Mouse (Mus musculus) MEL (cell line): ENCODE measurements around the gene Gm9112.
"Not testable (repeated sequence)": the region's sequence is repeated elsewhere in the genome, so short reads cannot be mapped to it uniquely, and the experiment has no call there.

Experiments
- CTCF ChIP-seq, 3 experiments: IDR thresholded peaks in 2 of 3; conservative IDR thresholded peaks in 1 of 3; 2 replicates each; pipeline ENCODE4 v1.5.1; 2011 to 2012; ENCODE audit warnings: low read length in 3 of 3, low read depth in 2 of 3, mild to moderate bottlenecking in 2 of 3, improper control_type of control experiment in 1 of 3, inconsistent platforms in 1 of 3, mixed read lengths in 1 of 3, moderate library complexity in 1 of 3; ENCODE audit not compliant: control insufficient read depth in 1 of 3, insufficient read depth in 1 of 3, poor library complexity in 1 of 3, severe bottlenecking in 1 of 3
- E2F4 ChIP-seq: IDR thresholded peaks from 2 replicates; pipeline ENCODE4 v1.6.1; 2011; ENCODE audit warnings: low read depth, low read length, improper control_type of control experiment, borderline replicate concordance
- ETS1 ChIP-seq: IDR thresholded peaks from 2 replicates; pipeline ENCODE4 v1.6.1; 2012; ENCODE audit warnings: low read depth, mild to moderate bottlenecking, inconsistent platforms, low read length, improper control_type of control experiment, moderate library complexity
- POLR2A ChIP-seq, 2 experiments: IDR thresholded peaks; 2 replicates each; pipeline ENCODE4 v1.6.1; 2011 to 2012; ENCODE audit warnings: low read length in 2 of 2, mild to moderate bottlenecking in 2 of 2, control low read depth in 1 of 2, improper control_type of control experiment in 1 of 2, low read depth in 1 of 2, moderate library complexity in 1 of 2; ENCODE audit not compliant: control insufficient read depth in 1 of 2, insufficient read depth in 1 of 2, poor library complexity in 1 of 2
- RAD21 ChIP-seq: IDR thresholded peaks from 2 replicates; pipeline ENCODE4 v1.6.1; 2011; ENCODE audit warnings: mild to moderate bottlenecking, low read depth, low read length, improper control_type of control experiment
- SMC3 ChIP-seq: IDR thresholded peaks from 2 replicates; pipeline ENCODE4 v1.6.1; 2011; ENCODE audit warnings: low read depth, low read length, improper control_type of control experiment
- TCF12 ChIP-seq: IDR thresholded peaks from 2 replicates; pipeline ENCODE4 v1.6.1; 2014; ENCODE audit warnings: low read depth, mild to moderate bottlenecking, inconsistent platforms, low read length, improper control_type of control experiment, moderate library complexity
- USF1 ChIP-seq: IDR thresholded peaks from 2 replicates; pipeline ENCODE4 v1.6.1; 2014; ENCODE audit warnings: low read depth, mild to moderate bottlenecking, inconsistent platforms, low read length, improper control_type of control experiment, moderate library complexity
- USF2 ChIP-seq, 2 experiments: IDR thresholded peaks; 2 replicates each; pipeline ENCODE4 v1.6.1; 2011 to 2012; ENCODE audit warnings: improper control_type of control experiment in 2 of 2, low read length in 2 of 2, borderline replicate concordance in 1 of 2, inconsistent platforms in 1 of 2, low read depth in 1 of 2, mild to moderate bottlenecking in 1 of 2; ENCODE audit not compliant: insufficient read depth in 1 of 2
- ZC3H11A ChIP-seq: IDR thresholded peaks from 2 replicates; pipeline ENCODE4 v1.6.1; 2012; ENCODE audit warnings: low read depth, mild to moderate bottlenecking, inconsistent platforms, low read length, improper control_type of control experiment
- ZKSCAN1 ChIP-seq: IDR thresholded peaks from 2 replicates; pipeline ENCODE4 v1.6.1; 2012; ENCODE audit warnings: low read depth, mild to moderate bottlenecking, inconsistent platforms, low read length, improper control_type of control experiment, moderate library complexity
- ZMIZ1 ChIP-seq: IDR thresholded peaks from 2 replicates; pipeline ENCODE4 v1.6.1; 2012; ENCODE audit warnings: low read depth, mild to moderate bottlenecking, inconsistent platforms, low read length, improper control_type of control experiment, moderate library complexity

- TF ChIP-seq SMC3; ZKSCAN1; POLR2A (IDR thresholded peaks at IDR 0.05; ENCODE audit: control insufficient read depth in 1 of 2, insufficient read depth in 1 of 2, low read depth in 1 of 2, low read length in 2 of 2, poor library complexity in 1 of 2); USF2 (IDR thresholded peaks at IDR 0.05; ENCODE audit: borderline replicate concordance in 1 of 2, insufficient read depth in 1 of 2, low read depth in 1 of 2, low read length in 2 of 2); RAD21; USF1; CTCF (IDR thresholded peaks at IDR 0.05 in 2 of 3, conservative IDR thresholded peaks at IDR 0.05 in 1 of 3; ENCODE audit: control insufficient read depth in 1 of 3, insufficient read depth in 1 of 3, low read depth in 2 of 3, low read length in 3 of 3, poor library complexity in 1 of 3, severe bottlenecking in 1 of 3); E2F4; TCF12; ZC3H11A; ETS1; ZMIZ1: not testable (repeated sequence)
These were observed at the start of gene Gm9112, which contains the start of gene Dmrtc1b for GRCm38 (mm10) chrX:102707535-102707934.
